14 mouse cellular contexts compared by ENCODE assay signal in the genomic region with DNA sequence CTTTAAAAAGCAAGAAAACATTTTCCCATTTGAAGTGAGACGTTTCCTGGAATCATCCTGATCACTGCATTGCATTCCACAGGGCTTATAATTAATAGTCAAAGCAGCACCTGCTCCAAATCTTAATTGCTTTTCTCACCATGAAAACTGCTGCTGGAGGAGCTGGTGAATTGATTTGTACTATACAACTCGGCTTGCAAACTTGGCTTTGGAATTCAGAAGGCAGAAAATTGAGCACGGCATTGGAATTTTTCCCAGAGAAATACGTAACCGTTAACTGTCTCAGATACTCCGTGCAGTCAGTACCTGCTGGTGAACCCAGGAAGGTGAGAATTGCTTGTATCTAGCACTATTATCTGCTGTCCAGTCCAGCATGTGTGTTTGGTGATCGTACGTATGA.
DNase-seq lines count a peak whose midpoint lies in the region; ATAC-seq and TF ChIP-seq lines count a peak whose summit lies in the region.
"Had no signal": no experiment of that assay in that cellular context is flagged by ENCODE, and none has a peak within 500 bp of the region (broad histone marks: within the 10 kb centered on the region; RNA-seq: fewer than 3 reads in every experiment).

No protein-coding gene starts in this region.

- no peaks in the 10 kb centered on the region for H3K27me3 ChIP-seq in midbrain, embryonic 14.5 days (ENCODE audit: control insufficient read depth, insufficient read depth, low read length)
- H3K27me3 ChIP-seq in midbrain, embryonic 10.5 days (ENCODE audit: low read depth, poor library complexity, severe bottlenecking), result no peaks in the 10 kb centered on the region
- H3K27me3 ChIP-seq in midbrain, embryonic 16.5 days (ENCODE audit: control insufficient read depth, insufficient read depth, low read depth, low read length), result no peaks in the 10 kb centered on the region
- no peaks in the 10 kb centered on the region for H3K27me3 ChIP-seq in stomach, postnatal 0 days (ENCODE audit: control insufficient read depth, insufficient read depth, low read length)

- 50% methylated on average over 8 of the region's 8 CpGs for WGBS in midbrain, embryonic 14.5 days
- WGBS in midbrain, embryonic 10.5 days, result 87% methylated on average over 8 of the region's 8 CpGs
- WGBS in midbrain, embryonic 16.5 days, result 41% methylated on average over 8 of the region's 8 CpGs
- 70% methylated on average over 8 of the region's 8 CpGs for WGBS in stomach, postnatal 0 days

- no peaks in the 10 kb centered on the region for H3K36me3 ChIP-seq in midbrain, embryonic 14.5 days (ENCODE audit: control insufficient read depth, insufficient read depth, low read length)
- no peaks in the 10 kb centered on the region for H3K36me3 ChIP-seq in midbrain, embryonic 10.5 days
- H3K36me3 ChIP-seq in midbrain, embryonic 16.5 days (ENCODE audit: control insufficient read depth, insufficient read depth, low read length), result no peaks in the 10 kb centered on the region
- H3K36me3 ChIP-seq in stomach, postnatal 0 days (ENCODE audit: control insufficient read depth, insufficient read depth, low read length), result no peaks in the 10 kb centered on the region

- 0 out of 2 replicates have a peak, but pooled peaks have one; percentile 27 for ATAC-seq in midbrain, embryonic 14.5 days (ENCODE audit: low FRiP score, low TSS enrichment)
- ATAC-seq in midbrain, embryonic 16.5 days, result no peak
- ATAC-seq in stomach, postnatal 0 days (ENCODE audit: low FRiP score, low TSS enrichment), result no peak

- peak overlapping the region; percentile 67 for H3K27ac ChIP-seq in midbrain, embryonic 14.5 days (replicated peaks; ENCODE audit: low read depth, low read length)
- H3K27ac ChIP-seq in midbrain, embryonic 10.5 days (replicated peaks), result no peak overlapping the region
- peak overlapping the region; percentile 71 for H3K27ac ChIP-seq in midbrain, embryonic 16.5 days (ENCODE audit: low read length)
- no peak overlapping the region for H3K27ac ChIP-seq in stomach, postnatal 0 days (replicated peaks)

- H3K9ac ChIP-seq in midbrain, embryonic 14.5 days (replicated peaks; ENCODE audit: low read length), result no peak overlapping the region
- H3K9ac ChIP-seq in midbrain, embryonic 16.5 days (ENCODE audit: low read depth, low read length), result no peak overlapping the region
- no peak overlapping the region for H3K9ac ChIP-seq in stomach, postnatal 0 days (ENCODE audit: low read length)

- peaks cover 35% of the 10 kb centered on the region for H3K4me1 ChIP-seq in midbrain, embryonic 14.5 days (ENCODE audit: control insufficient read depth, insufficient read depth, low read length)
- no peaks in the 10 kb centered on the region for H3K4me1 ChIP-seq in midbrain, embryonic 10.5 days
- peaks cover 26% of the 10 kb centered on the region for H3K4me1 ChIP-seq in midbrain, embryonic 16.5 days (ENCODE audit: control insufficient read depth, insufficient read depth, low read length)
- no peaks in the 10 kb centered on the region; the same call in 1 of the 2 replicates for H3K4me1 ChIP-seq in stomach, postnatal 0 days (replicated peaks; ENCODE audit: control insufficient read depth, insufficient read depth)

- no peaks in the 10 kb centered on the region for H3K9me3 ChIP-seq in midbrain, embryonic 14.5 days (ENCODE audit: control insufficient read depth, low read length)
- H3K9me3 ChIP-seq in midbrain, embryonic 10.5 days (replicated peaks), result no peaks in the 10 kb centered on the region
- no peaks in the 10 kb centered on the region for H3K9me3 ChIP-seq in midbrain, embryonic 16.5 days (replicated peaks; ENCODE audit: control insufficient read depth, low read length, poor library complexity, severe bottlenecking)
- H3K9me3 ChIP-seq in stomach, postnatal 0 days (ENCODE audit: control insufficient read depth, low read length), result no peaks in the 10 kb centered on the region

- no peak overlapping the region for H3K4me3 ChIP-seq in midbrain, embryonic 14.5 days (replicated peaks; ENCODE audit: low read depth, low read length)
- H3K4me3 ChIP-seq in midbrain, embryonic 10.5 days, result no peak overlapping the region
- no peak overlapping the region for H3K4me3 ChIP-seq in midbrain, embryonic 16.5 days (ENCODE audit: low read depth, low read length)
- no peak overlapping the region for H3K4me3 ChIP-seq in stomach, postnatal 0 days (ENCODE audit: low read depth, low read length)

- TF ChIP-seq EP300 in stomach, postnatal 0 days (optimal IDR thresholded peaks at IDR 0.05), result no peak

- no peak overlapping the region for H3K4me2 ChIP-seq in midbrain, embryonic 14.5 days (ENCODE audit: low read length)
- no peak overlapping the region for H3K4me2 ChIP-seq in midbrain, embryonic 16.5 days (ENCODE audit: low read length)
- no peak overlapping the region for H3K4me2 ChIP-seq in stomach, postnatal 0 days (replicated peaks; ENCODE audit: low read depth)
- H3K4me2 ChIP-seq: heart, embryonic 11.5 days had no signal

- TF ChIP-seq CTCF in stomach, postnatal 0 days (IDR thresholded peaks at IDR 0.05; ENCODE audit: low read depth), result no peak

- peak; percentile 27 to 43 for DNase-seq in cerebellum, postnatal 10 days
- DNase-seq in cerebellum, postnatal 25 days, result no peak
- DNase-seq in kidney, adult 8-10 months, result peak; percentile 14 to 59
- DNase-seq in kidney, postnatal 4 days, result no peak
- peak; percentile 68 for DNase-seq in midbrain, embryonic 14.5 days
- no peak for DNase-seq in midbrain, embryonic 10.5 days (ENCODE audit: low spot score)
- DNase-seq in stomach, postnatal 0 days (ENCODE audit: low spot score), result no peak
- DNase-seq: adrenal gland, postnatal 10 days; cerebellum, adult 11 months; gastrocnemius, postnatal 14 days; right cerebral cortex, postnatal 25 days; thymus, postnatal 25 days had no signal

Comparison
In these comparisons a context has a peak if more than half of its experiments do, and no peak if none do; other contexts are left out.
1. DNase-seq: peak in cerebellum, postnatal 10 days (2 of 2), kidney, adult 8-10 months (2 of 2) and midbrain, embryonic 14.5 days (single experiment); none in cerebellum, postnatal 25 days (0 of 2), kidney, postnatal 4 days (0 of 2), midbrain, embryonic 10.5 days (single experiment) and stomach, postnatal 0 days (single experiment).
2. H3K27ac ChIP-seq: peak in midbrain, embryonic 14.5 days (single experiment) and midbrain, embryonic 16.5 days (single experiment); none in midbrain, embryonic 10.5 days (single experiment) and stomach, postnatal 0 days (single experiment).